In genomic region chr17:11972969-11973787, GRCm38 (mm10) we compare ENCODE assay signal across 12 mouse cellular contexts.
A peak's percentile ranks its signal among the peaks of the same experiment; 100 is the strongest.
DNase-seq lines count a peak whose midpoint lies in the region; ATAC-seq lines count a peak whose summit lies in the region.
"Had no signal": no experiment of that assay in that cellular context is flagged by ENCODE, and none has a peak within 500 bp of the region (broad histone marks: within the 10 kb centered on the region; RNA-seq: fewer than 3 reads in every experiment).

No protein-coding gene starts in this region.

- 40% methylated on average over 13 of the region's 13 CpGs for WGBS in forebrain, embryonic 16.5 days
- 64% methylated on average over 13 of the region's 13 CpGs for WGBS in forebrain, embryonic 10.5 days
- WGBS in midbrain, embryonic 15.5 days, result 45% methylated on average over 13 of the region's 13 CpGs
- WGBS in midbrain, embryonic 10.5 days, result 60% methylated on average over 13 of the region's 13 CpGs

- ATAC-seq in forebrain, embryonic 16.5 days, result no peak; the same call in 1 of the 2 replicates
- no peak for ATAC-seq in midbrain, embryonic 15.5 days (replicated peaks)

- no peak overlapping the region for H3K9ac ChIP-seq in forebrain, embryonic 16.5 days (replicated peaks; ENCODE audit: low read depth, low read length)
- H3K9ac ChIP-seq in midbrain, embryonic 15.5 days, result no peak overlapping the region
- H3K9ac ChIP-seq: liver, embryonic 13.5 days had no signal

- peaks cover 20% of the 10 kb centered on the region for H3K4me1 ChIP-seq in forebrain, embryonic 16.5 days (replicated peaks; ENCODE audit: control insufficient read depth, insufficient read depth, low read length)
- peaks cover 20% of the 10 kb centered on the region for H3K4me1 ChIP-seq in forebrain, embryonic 10.5 days
- H3K4me1 ChIP-seq in midbrain, embryonic 15.5 days, result peaks cover 19% of the 10 kb centered on the region
- H3K4me1 ChIP-seq in midbrain, embryonic 10.5 days, result peaks cover 23% of the 10 kb centered on the region
- H3K4me1 ChIP-seq: liver, embryonic 13.5 days had no signal

- no peak overlapping the region for H3K4me3 ChIP-seq in forebrain, embryonic 16.5 days (replicated peaks; ENCODE audit: low read length)
- no peak overlapping the region for H3K4me3 ChIP-seq in forebrain, embryonic 10.5 days
- H3K4me3 ChIP-seq in midbrain, embryonic 15.5 days, result no peak overlapping the region
- no peak overlapping the region for H3K4me3 ChIP-seq in midbrain, embryonic 10.5 days
- H3K4me3 ChIP-seq: liver, embryonic 13.5 days had no signal

- no peaks in the 10 kb centered on the region for H3K36me3 ChIP-seq in forebrain, embryonic 16.5 days (ENCODE audit: control insufficient read depth, insufficient read depth)
- no peaks in the 10 kb centered on the region for H3K36me3 ChIP-seq in forebrain, embryonic 10.5 days (replicated peaks)
- H3K36me3 ChIP-seq in midbrain, embryonic 15.5 days (replicated peaks), result no peaks in the 10 kb centered on the region
- H3K36me3 ChIP-seq in midbrain, embryonic 10.5 days, result no peaks in the 10 kb centered on the region
- H3K36me3 ChIP-seq: liver, embryonic 13.5 days had no signal

- no peaks in the 10 kb centered on the region for H3K27me3 ChIP-seq in forebrain, embryonic 16.5 days (replicated peaks; ENCODE audit: control insufficient read depth, insufficient read depth, low read length)
- peaks cover 42% of the 10 kb centered on the region for H3K27me3 ChIP-seq in forebrain, embryonic 10.5 days (ENCODE audit: poor library complexity, severe bottlenecking)
- H3K27me3 ChIP-seq in midbrain, embryonic 15.5 days (replicated peaks), result no peaks in the 10 kb centered on the region
- H3K27me3 ChIP-seq in midbrain, embryonic 10.5 days (ENCODE audit: low read depth, poor library complexity, severe bottlenecking), result peaks cover 21% of the 10 kb centered on the region; the same call in 1 of the 2 replicates

- H3K9me3 ChIP-seq in forebrain, embryonic 16.5 days (ENCODE audit: control insufficient read depth, low read length), result no peaks in the 10 kb centered on the region
- no peaks in the 10 kb centered on the region for H3K9me3 ChIP-seq in forebrain, embryonic 10.5 days
- H3K9me3 ChIP-seq in midbrain, embryonic 15.5 days, result no peaks in the 10 kb centered on the region
- no peaks in the 10 kb centered on the region for H3K9me3 ChIP-seq in midbrain, embryonic 10.5 days (replicated peaks)
- H3K9me3 ChIP-seq: liver, embryonic 13.5 days had no signal

- H3K4me2 ChIP-seq in forebrain, embryonic 16.5 days (ENCODE audit: low read length), result peak overlapping the region; percentile 15; the same call in 1 of the 2 replicates
- 0 out of 2 replicates have a peak overlapping the region, but pooled peaks have one; percentile 9 for H3K4me2 ChIP-seq in midbrain, embryonic 15.5 days
- H3K4me2 ChIP-seq: liver, embryonic 13.5 days had no signal

- no peak overlapping the region for H3K27ac ChIP-seq in forebrain, embryonic 16.5 days (ENCODE audit: low read length)
- no peak overlapping the region for H3K27ac ChIP-seq in forebrain, embryonic 10.5 days
- H3K27ac ChIP-seq in midbrain, embryonic 15.5 days, result no peak overlapping the region
- H3K27ac ChIP-seq in midbrain, embryonic 10.5 days (replicated peaks), result no peak overlapping the region
- H3K27ac ChIP-seq: liver, embryonic 13.5 days; macrophage; stomach, postnatal 0 days had no signal

- no peak for DNase-seq in forebrain, embryonic 10.5 days (ENCODE audit: extremely low spot score, low spot score)
- DNase-seq in midbrain, embryonic 10.5 days (ENCODE audit: low spot score), result no peak
- DNase-seq in cerebellum, adult 9-10 months, result peak; percentile 68
- DNase-seq in layer of hippocampus, postnatal 14 days (ENCODE audit: low spot score in 2 of 2), result peak; percentile 47 to 68
- no peak for DNase-seq in urinary bladder, adult 18-20 months (ENCODE audit: low spot score in 2 of 2)
- DNase-seq in lung, postnatal 25 days (ENCODE audit: low spot score), result no peak
- DNase-seq: gastrocnemius, postnatal 25 days; liver, embryonic 13.5 days had no signal

Comparison
In these comparisons a context has a peak if more than half of its experiments do, and no peak if none do; other contexts are left out.
1. DNase-seq: peak in cerebellum, adult 9-10 months (single experiment) and layer of hippocampus, postnatal 14 days (2 of 2); none in forebrain, embryonic 10.5 days (single experiment), midbrain, embryonic 10.5 days (single experiment), urinary bladder, adult 18-20 months (0 of 2) and lung, postnatal 25 days (single experiment).